Mouse (Mus musculus) embryonic facial prominence, embryonic 11.5 days (tissue): ENCODE data around the gene Ntmt1. TPM values are rescaled to one million over a fixed set of nuclear protein-coding genes. Genes with fewer than 3 reads are reported as not detected.

Experiments
- ATAC-seq: fragments of 200-750 bp; cut with Nextera tagmentation; replicated peaks from 2 replicates; pipeline ENCODE4 v1.8.0; 2017; ENCODE audit warnings: low read depth; ENCODE audit not compliant: insufficient number of reproducible peaks, low FRiP score, low TSS enrichment
- DNase-seq: peaks from one replicate; pipeline ENCODE4 v3.0.0-alpha.2; 2015; ENCODE audit warnings: low spot score
- H3K27ac ChIP-seq: fragments of 300-500 bp; sonication (generic); replicated peaks from 2 replicates; pipeline ENCODE4 v1.5.1; 2014; ENCODE audit warnings: mild to moderate bottlenecking, low read depth, low read length, control low read depth
- H3K27me3 ChIP-seq: fragments of 300-500 bp; sonication (generic); 2 replicates; pipeline ENCODE4 v1.6.1; 2014; ENCODE audit warnings: mild to moderate bottlenecking, low read length, moderate library complexity, mixed read lengths; ENCODE audit not compliant: control insufficient read depth, insufficient read depth
- H3K36me3 ChIP-seq: fragments of 300-500 bp; sonication (generic); replicated peaks from 2 replicates; pipeline ENCODE4 v1.6.1; 2014; ENCODE audit warnings: low read depth, mild to moderate bottlenecking, low read length, moderate library complexity, mixed read lengths; ENCODE audit not compliant: control insufficient read depth, insufficient read depth
- H3K4me1 ChIP-seq: fragments of 300-500 bp; sonication (generic); 2 replicates; pipeline ENCODE4 v1.6.1; 2014; ENCODE audit warnings: low read length, mixed read lengths; ENCODE audit not compliant: control insufficient read depth, insufficient read depth
- H3K4me2 ChIP-seq: fragments of 300-500 bp; sonication (generic); 2 replicates; pipeline ENCODE4 v1.6.1; 2014; ENCODE audit warnings: low read depth, mild to moderate bottlenecking, control low read depth, low read length, moderate library complexity
- H3K4me3 ChIP-seq: fragments of 300-500 bp; sonication (generic); 2 replicates; pipeline ENCODE4 v1.5.1; 2014; ENCODE audit warnings: low read depth, low read length, control low read depth
- H3K9ac ChIP-seq: fragments of 300-500 bp; sonication (generic); replicated peaks from 2 replicates; pipeline ENCODE4 v1.6.1; 2014; ENCODE audit warnings: mild to moderate bottlenecking, control low read depth, low read length
- H3K9me3 ChIP-seq: fragments of 300-500 bp; sonication (generic); replicated peaks from 2 replicates; pipeline ENCODE4 v1.6.1; 2016; ENCODE audit warnings: mild to moderate bottlenecking, low read length, inconsistent platforms, mixed read lengths; ENCODE audit not compliant: control insufficient read depth
- WGBS: fragments of 180-500 bp; shearing (Covaris S2); extraction: QIAGEN DNeasy Blood & Tissue Kit; methylation state at CpG from one replicate; pipeline ENCODE4 v1.1.7; 2014; 5-methylcytosine and 5-hydroxymethylcytosine counted together
- polyA plus RNA-seq: library from polyadenylated mRNA; unstranded; fragments of >200 nt; fragmentation: Nextera tagmentation; extraction: Ambion mirVana; gene quantifications from 2 replicates; pipeline ENCODE4 v1.2.1, GENCODE M21; 2014

The Ntmt1 gene
- polyA plus RNA-seq, 1 experiment from 2014 or later, result 98.9 TPM

DNA sequence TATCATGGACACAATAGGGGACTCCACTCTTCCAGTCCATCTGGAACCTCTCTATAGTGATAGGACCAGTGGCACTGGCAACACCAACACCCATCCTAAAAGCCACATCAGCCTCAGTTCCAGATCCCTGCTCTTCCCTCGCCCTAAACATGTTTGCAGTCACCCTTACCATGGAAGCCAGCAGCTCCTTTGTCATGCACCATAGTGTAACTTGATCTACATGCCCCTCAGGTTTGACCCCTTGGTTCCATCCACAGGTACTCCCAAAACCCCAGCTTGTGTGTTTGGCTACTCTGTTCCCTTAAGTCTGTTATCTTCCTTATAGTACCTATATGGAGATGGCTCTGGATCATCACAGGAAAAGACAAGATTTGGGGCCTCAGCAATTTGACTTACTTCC is 8.8 kb downstream of the Ntmt1 start:
- 91% methylated on average over 1 of the region's 1 CpGs for WGBS
- H3K4me1 ChIP-seq, result no peaks in the 10 kb centered on the region
- peaks cover 13% of the 10 kb centered on the region for H3K36me3 ChIP-seq
- no peak overlapping the region for H3K9ac ChIP-seq
- no peaks in the 10 kb centered on the region for H3K9me3 ChIP-seq
- no peak overlapping the region for H3K27ac ChIP-seq
- ATAC-seq, result no peak
- H3K27me3 ChIP-seq, result no peaks in the 10 kb centered on the region
- no peak for DNase-seq
- no peak overlapping the region for H3K4me2 ChIP-seq
- no peak overlapping the region for H3K4me3 ChIP-seq

DNA sequence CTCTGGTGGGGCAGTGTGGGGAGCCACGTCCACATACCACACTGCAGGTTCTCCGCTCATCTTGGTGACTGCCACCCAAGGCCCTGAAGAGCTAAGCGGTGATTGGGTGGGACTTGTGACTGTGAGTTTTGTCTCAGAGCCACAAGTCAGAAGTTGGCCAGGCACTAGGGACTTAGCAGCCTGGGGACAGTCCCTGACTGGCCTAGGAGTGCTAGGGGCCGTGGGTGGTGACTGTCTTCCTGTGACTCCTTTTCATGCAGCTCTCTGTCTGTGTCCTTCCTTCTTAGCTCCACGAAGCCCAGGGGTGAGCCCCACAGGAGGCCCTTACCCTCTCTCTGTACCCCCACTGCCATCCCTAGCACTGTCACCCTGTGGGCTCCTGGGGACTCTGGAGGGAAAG is 12.2 kb downstream of the Ntmt1 start:
- DNase-seq (no peak), ATAC-seq (no peak)
- WGBS, result 91% methylated on average over 5 of the region's 5 CpGs
- Histone ChIP-seq H3K4me3 (no peak overlapping the region), H3K9me3 (no peaks in the 10 kb centered on the region), H3K9ac (no peak overlapping the region), H3K27me3 (no peaks in the 10 kb centered on the region), H3K4me1 (no peaks in the 10 kb centered on the region), H3K36me3 (peaks cover 29% of the 10 kb centered on the region), H3K27ac (no peak overlapping the region), H3K4me2 (no peak overlapping the region)

DNA sequence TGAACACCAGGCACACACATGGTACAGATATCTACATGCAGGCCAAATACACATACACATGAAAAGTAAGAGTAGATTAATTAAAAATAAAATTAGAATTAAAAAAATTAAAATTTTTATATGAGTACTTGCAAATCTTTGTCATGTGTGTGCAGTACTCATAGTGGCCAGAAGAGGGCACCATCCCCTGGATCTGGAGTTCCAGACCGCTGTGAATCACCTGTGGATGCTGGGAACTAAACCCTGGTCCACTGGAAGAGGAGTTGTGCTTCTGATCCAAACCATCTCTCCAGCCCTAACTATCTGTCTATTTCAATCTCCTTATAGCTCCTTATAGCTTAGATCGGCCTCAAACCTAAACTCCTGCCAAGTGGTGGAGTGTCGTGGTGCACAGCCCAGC is 13.4 kb downstream of the Ntmt1 start:
- WGBS, result 96% methylated on average over 3 of the region's 3 CpGs
- Histone ChIP-seq H3K27me3 (no peaks in the 10 kb centered on the region), H3K9ac (no peak overlapping the region), H3K4me1 (no peaks in the 10 kb centered on the region), H3K4me3 (no peak overlapping the region), H3K27ac (no peak overlapping the region), H3K9me3 (no peaks in the 10 kb centered on the region), H3K4me2 (no peak overlapping the region), H3K36me3 (peaks cover 33% of the 10 kb centered on the region)
- no peak for ATAC-seq
- no peak for DNase-seq

DNA sequence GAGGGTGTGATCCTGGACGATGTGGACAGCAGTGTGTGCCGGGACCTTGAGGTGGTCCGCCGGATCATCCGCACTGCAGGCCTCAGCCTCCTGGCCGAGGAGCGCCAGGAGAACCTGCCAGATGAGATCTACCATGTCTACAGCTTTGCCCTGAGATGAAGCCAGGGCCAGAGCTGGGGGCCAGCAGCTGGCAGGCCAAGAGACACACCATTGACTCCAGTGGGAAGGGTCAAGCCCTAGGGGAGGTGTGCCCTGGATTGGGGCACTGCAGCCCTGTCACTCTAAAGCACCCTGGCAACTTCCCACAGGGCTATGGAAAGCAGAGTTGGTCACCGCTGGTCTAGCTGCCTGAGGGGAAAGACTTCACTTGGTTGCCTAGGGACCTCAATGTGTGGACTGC is 14.8 kb downstream of the Ntmt1 start:
- ATAC-seq (0 out of 2 replicates have a peak, but pooled peaks have one; percentile 8), DNase-seq (no peak)
- Histone ChIP-seq H3K9me3 (no peaks in the 10 kb centered on the region), H3K4me2 (no peak overlapping the region), H3K4me3 (no peak overlapping the region), H3K27me3 (no peaks in the 10 kb centered on the region), H3K9ac (no peak overlapping the region), H3K36me3 (peaks cover 30% of the 10 kb centered on the region), H3K27ac (no peak overlapping the region), H3K4me1 (peaks cover 7% of the 10 kb centered on the region)
- 87% methylated on average over 8 of the region's 8 CpGs for WGBS

DNA sequence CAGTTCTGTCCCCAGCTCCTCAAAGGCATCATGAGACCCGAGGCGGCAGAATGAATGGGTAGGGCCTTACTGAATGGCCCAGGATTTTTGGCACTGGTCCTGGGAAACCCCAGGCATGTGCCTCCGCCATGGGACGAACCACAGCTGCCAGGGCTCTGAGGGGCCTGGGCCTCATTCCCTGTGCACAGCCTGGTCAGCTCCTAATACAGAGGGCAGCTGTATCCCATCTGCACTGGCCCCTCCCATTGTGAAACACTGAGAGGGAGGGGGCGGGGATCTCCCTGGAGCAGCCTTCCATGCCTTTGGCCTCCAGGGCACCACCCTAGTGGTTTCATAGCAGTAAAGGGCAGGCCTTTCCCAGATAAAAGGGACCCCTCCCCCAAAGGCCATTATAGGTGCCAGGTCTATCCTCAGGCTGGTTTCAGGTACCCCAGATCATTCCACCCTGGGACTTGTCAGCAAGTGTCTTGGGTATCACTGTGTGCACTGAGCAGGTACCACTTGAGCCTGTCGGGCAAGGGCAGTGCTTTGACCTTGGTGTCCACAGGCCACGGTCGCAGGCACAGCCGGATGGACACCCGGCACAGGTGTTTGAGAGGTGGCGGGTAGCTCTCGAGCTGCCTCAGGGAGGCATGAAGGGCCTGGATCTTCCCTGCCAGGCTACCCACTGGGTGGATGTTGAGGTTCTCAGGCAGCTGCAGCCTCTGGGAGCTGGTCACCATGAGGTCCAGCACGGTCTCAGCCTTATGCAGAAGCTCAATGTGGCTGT is 15.9 kb downstream of the Ntmt1 start:
- 80% methylated on average over 13 of the region's 13 CpGs for WGBS
- Histone ChIP-seq H3K4me3 (no peak overlapping the region), H3K4me2 (no peak overlapping the region), H3K27me3 (no peaks in the 10 kb centered on the region), H3K27ac (no peak overlapping the region), H3K36me3 (peaks cover 30% of the 10 kb centered on the region), H3K9ac (no peak overlapping the region), H3K9me3 (no peaks in the 10 kb centered on the region), H3K4me1 (peaks cover 10% of the 10 kb centered on the region)
- DNase-seq (no peak), ATAC-seq (no peak)

DNA sequence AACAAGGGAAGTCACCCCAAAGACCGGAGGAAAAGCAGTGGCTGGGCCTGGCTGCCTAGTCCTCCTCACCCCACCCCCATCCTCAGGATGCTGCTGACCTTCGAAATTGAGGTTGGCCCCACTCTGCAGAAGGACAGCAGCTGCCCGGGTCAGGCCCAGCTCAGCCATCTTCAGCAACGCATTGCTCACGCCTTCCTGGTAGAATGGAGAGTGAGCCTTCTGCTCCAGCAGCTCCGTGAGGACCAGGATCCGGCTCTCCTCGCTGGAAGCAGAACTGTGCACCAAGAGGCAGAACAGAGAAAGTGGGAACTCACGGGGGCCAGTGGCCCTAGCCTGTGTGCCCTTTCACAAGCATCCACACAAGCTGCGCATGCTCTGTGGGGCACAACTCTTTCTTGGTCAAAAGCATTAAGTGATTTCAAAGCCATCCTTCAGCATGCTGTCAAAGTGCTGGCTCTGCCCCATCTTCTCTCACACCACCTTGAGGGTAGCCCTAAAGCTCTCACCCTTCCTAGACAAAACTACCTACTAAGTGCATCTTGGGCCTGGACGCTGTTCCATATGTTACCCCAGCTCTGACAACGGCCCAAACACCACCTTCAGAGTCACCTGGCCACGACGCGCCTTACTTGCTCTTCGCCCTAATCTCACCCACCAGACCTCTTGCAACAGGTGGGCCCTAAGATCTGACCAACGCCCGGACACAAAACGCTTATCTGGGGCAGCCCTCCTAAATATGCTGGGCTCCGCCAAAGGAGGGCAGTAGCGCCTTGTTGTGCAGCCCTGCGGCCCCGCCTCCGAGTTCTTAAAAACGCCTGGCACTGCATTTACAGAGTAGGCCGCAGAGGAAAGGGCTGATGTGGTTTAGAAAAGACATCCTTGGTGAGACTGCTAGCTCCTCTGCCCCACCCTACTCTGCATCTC is 19.5 kb downstream of the Ntmt1 start:
- Histone ChIP-seq H3K9ac (peak overlapping the region; percentile 88), H3K27ac (peak overlapping the region; percentile 42), H3K4me3 (peak overlapping the region; percentile 74), H3K27me3 (no peaks in the 10 kb centered on the region), H3K4me1 (peaks cover 11% of the 10 kb centered on the region), H3K36me3 (peaks cover 26% of the 10 kb centered on the region), H3K4me2 (peak overlapping the region; percentile 62), H3K9me3 (no peaks in the 10 kb centered on the region)
- ATAC-seq (no peak), DNase-seq (peak; percentile 70)
- WGBS, result 37% methylated on average over 26 of the region's 26 CpGs

DNA sequence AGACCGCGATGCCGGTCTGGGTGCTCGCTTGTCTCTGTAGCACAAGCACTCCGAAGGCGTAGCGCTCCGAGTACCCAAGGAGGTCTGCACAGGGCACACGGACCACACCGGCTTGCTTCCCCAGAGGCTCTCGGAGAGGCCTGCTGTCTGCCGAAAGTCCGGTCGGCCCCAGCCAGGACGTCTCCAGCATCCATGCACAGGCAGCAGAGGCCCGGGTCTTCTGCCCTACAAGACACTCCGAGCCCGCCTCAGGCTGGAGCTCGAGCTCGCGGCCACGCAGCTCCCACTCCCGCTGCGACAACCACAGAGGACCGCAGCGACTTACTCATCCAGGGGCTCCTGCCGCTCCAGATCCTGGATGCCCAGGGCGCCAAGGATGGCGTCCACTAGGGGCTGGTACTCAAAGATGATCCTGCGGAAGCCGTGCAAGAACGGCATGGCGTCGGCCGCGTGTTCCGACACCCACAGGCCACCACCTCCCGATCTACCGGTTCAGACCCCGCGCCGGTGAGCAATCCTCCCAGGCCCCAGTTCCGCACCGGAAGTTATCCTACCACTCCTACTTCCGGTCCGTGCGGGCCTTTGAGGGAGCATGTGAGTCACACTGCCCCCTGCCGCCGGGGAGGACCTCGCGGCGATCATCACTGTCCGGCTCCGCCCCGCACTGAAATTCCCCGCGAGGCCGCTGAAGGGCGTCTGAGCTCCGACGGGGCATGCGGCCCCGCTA is 20.3 kb downstream of the Ntmt1 start:
- Histone ChIP-seq H3K4me2 (peak overlapping the region; percentile 62), H3K4me3 (peak overlapping the region; percentile 74), H3K27me3 (no peaks in the 10 kb centered on the region), H3K36me3 (peaks cover 18% of the 10 kb centered on the region), H3K27ac (peak overlapping the region; percentile 42), H3K9ac (peak overlapping the region; percentile 88), H3K9me3 (no peaks in the 10 kb centered on the region), H3K4me1 (peaks cover 11% of the 10 kb centered on the region)
- peak; percentile 45 for ATAC-seq
- under 1% methylated on average over 63 of the region's 63 CpGs for WGBS
- DNase-seq, result peak; percentile 95
